Mouse (Mus musculus) myocyte (in vitro differentiated cells): ENCODE data around the gene Ptprm.

Experiments
- E2F4 ChIP-seq: IDR thresholded peaks from one replicate; pipeline ENCODE4 v1.6.1; 2011; ENCODE audit warnings: mild to moderate bottlenecking, control low read depth, moderate library complexity; ENCODE audit not compliant: insufficient read depth
- MAX ChIP-seq: IDR thresholded peaks from one replicate; pipeline ENCODE4 v1.6.1; 2011; ENCODE audit warnings: low read depth, mild to moderate bottlenecking, control low read depth
- MYOD1 ChIP-seq, 3 experiments: IDR thresholded peaks; one replicate each; pipeline ENCODE4 v1.6.1; 2011; ENCODE audit warnings: control low read depth in 2 of 3, low read depth in 2 of 3, mild to moderate bottlenecking in 2 of 3, moderate library complexity in 1 of 3; ENCODE audit not compliant: insufficient read length in 2 of 3, control insufficient read depth in 1 of 3
- MYOG ChIP-seq, 3 experiments: IDR thresholded peaks; one replicate each; pipeline ENCODE4 v1.6.1; 2011; ENCODE audit warnings: control low read depth in 2 of 3, low read depth in 2 of 3, mild to moderate bottlenecking in 2 of 3; ENCODE audit not compliant: insufficient read length in 2 of 3, control insufficient read depth in 1 of 3, insufficient read depth in 1 of 3
- POLR2A ChIP-seq: IDR thresholded peaks from one replicate; pipeline ENCODE4 v1.6.1; 2011; ENCODE audit warnings: low read depth, mild to moderate bottlenecking, control low read depth, moderate library complexity; ENCODE audit not compliant: insufficient read length
- POLR2AphosphoS2 ChIP-seq: IDR thresholded peaks from one replicate; pipeline ENCODE4 v1.6.1; 2011; ENCODE audit warnings: low read depth, control low read depth; ENCODE audit not compliant: insufficient read length
- SRF ChIP-seq: IDR thresholded peaks from one replicate; pipeline ENCODE4 v1.6.1; 2011; ENCODE audit warnings: low read depth; ENCODE audit not compliant: control insufficient read depth, insufficient read length
- TCF12 ChIP-seq: IDR thresholded peaks from one replicate; pipeline ENCODE4 v1.6.1; 2011; ENCODE audit warnings: mild to moderate bottlenecking, control low read depth; ENCODE audit not compliant: poor library complexity, insufficient read depth, severe bottlenecking
- TCF3 ChIP-seq: IDR thresholded peaks from one replicate; pipeline ENCODE4 v1.6.1; 2011; ENCODE audit warnings: low read depth, control low read depth; ENCODE audit not compliant: insufficient read length
- USF1 ChIP-seq: IDR thresholded peaks from one replicate; pipeline ENCODE4 v1.6.1; 2011; ENCODE audit warnings: low read depth, mild to moderate bottlenecking, control low read depth, moderate library complexity

DNA sequence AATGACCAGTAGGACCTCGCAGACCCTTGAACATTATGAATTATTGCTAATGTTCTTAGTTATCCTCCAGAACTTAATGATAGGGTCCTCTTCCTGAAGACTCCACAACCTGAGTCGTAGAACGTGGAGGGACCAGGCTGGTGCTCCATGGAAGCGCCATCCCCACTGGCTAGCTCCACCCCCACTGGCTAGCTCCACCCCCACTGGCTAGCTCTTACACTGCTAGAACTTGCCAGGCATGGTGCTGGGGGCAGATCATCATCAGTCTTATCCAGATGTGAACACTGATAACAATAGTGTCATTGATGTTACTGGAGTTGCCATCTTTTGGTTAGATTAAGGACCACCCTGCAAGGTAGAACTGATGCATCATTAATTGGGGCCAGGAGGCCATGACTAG lies 362.4 kb downstream of the Ptprm start:
- TF ChIP-seq MYOG (IDR thresholded peaks at IDR 0.05; ENCODE audit: control insufficient read depth in 1 of 3, insufficient read depth in 1 of 3, insufficient read length in 2 of 3, low read depth in 2 of 3) (no peak), E2F4 (no peak), POLR2A (no peak), TCF12 (no peak), TCF3 (no peak), USF1 (no peak), POLR2AphosphoS2 (no peak), MAX (no peak), SRF (no peak), MYOD1 (IDR thresholded peaks at IDR 0.05; ENCODE audit: control insufficient read depth in 1 of 3, insufficient read length in 2 of 3, low read depth in 2 of 3) (no peak)
